Mouse (Mus musculus): ENCODE data around the gene Minos1.

GRCm38 (mm10) chr4:139144577-139144976 lies 13.7 kb upstream of the Minos1 start:
- TF ChIP-seq CTCF (IDR thresholded peaks at IDR 0.05; ENCODE audit: low read depth, low read length) (no peak), POLR2A (IDR thresholded peaks at IDR 0.05; ENCODE audit: extremely low read depth, insufficient read depth, low read length) (no peak)

Data from liver, adult 2 months (tissue).